Mouse (Mus musculus): ENCODE measurements around the gene Ess2.

The Ess2 gene

GRCm38 (mm10) chr16:17920586-17920985 is 9.4 kb upstream of the Ess2 start:
- no peak for DNase-seq

GRCm38 (mm10) chr16:17914307-17915249 is 3.4 kb upstream of the Ess2 start, which contains the start of gene Gsc2:
Gene Gsc2, minus strand, starts transcription at chr16:17915059.
- DNase-seq: no peak

- DNase-seq: no peak
Observed at GRCm38 (mm10) chr16:17898462-17898861, 12.7 kb downstream of the Ess2 start, which contains the start of the genes Dgcr2 and Tssk2. Gene Dgcr2, minus strand, starts transcription at chr16:17898562. Gene Tssk2, plus strand, starts transcription at chr16:17898637.

GRCm38 (mm10) chr16:17896091-17896490 is 15.1 kb downstream of the Ess2 start:
- DNase-seq: no peak

GRCm38 (mm10) chr16:17893923-17894322 is 17.2 kb downstream of the Ess2 start, which contains the start of gene Tssk1:
Gene Tssk1, plus strand, starts transcription at chr16:17894223.
- no peak for DNase-seq

- DNase-seq: peak; percentile 84
Observed at GRCm38 (mm10) chr16:17892606-17893005, 18.5 kb downstream of the Ess2 start.

GRCm38 (mm10) chr16:17891567-17891959 is 19.6 kb downstream of the Ess2 start, which contains the start of gene Gm20518:
Gene Gm20518, minus strand, starts transcription at chr16:17891671.
- DNase-seq: peak; percentile 99

GRCm38 (mm10) chr16:17890917-17891566 is 20.1 kb downstream of the Ess2 start:
- peak; percentile 87 for DNase-seq

GRCm38 (mm10) chr16:17890342-17890727 is 20.8 kb downstream of the Ess2 start:
- no peak for DNase-seq

GRCm38 (mm10) chr16:17889689-17890341 is 21.3 kb downstream of the Ess2 start:
- DNase-seq: no peak

- DNase-seq: no peak
Observed at GRCm38 (mm10) chr16:17884116-17884515, 27.0 kb downstream of the Ess2 start.

GRCm38 (mm10) chr16:17882196-17882595 is 29.0 kb downstream of the Ess2 start:
- DNase-seq: no peak

GRCm38 (mm10) chr16:17879571-17879970 is 31.6 kb downstream of the Ess2 start:
- no peak for DNase-seq

GRCm38 (mm10) chr16:17876096-17876495 is 35.1 kb downstream of the Ess2 start:
- no peak for DNase-seq

GRCm38 (mm10) chr16:17875174-17875573 is 36.0 kb downstream of the Ess2 start:
- no peak for DNase-seq

GRCm38 (mm10) chr16:17872995-17873394 is 38.2 kb downstream of the Ess2 start:
- DNase-seq: no peak

- DNase-seq: no peak
Observed at GRCm38 (mm10) chr16:17871248-17871647, 39.9 kb downstream of the Ess2 start.

GRCm38 (mm10) chr16:17865770-17866169 is 45.4 kb downstream of the Ess2 start:
- DNase-seq: peak; percentile 25

GRCm38 (mm10) chr16:17865293-17865692 is 45.9 kb downstream of the Ess2 start:
- no peak for DNase-seq

- DNase-seq: peak; percentile 29
Observed at GRCm38 (mm10) chr16:17858592-17858991, 52.6 kb downstream of the Ess2 start.

GRCm38 (mm10) chr16:17857157-17857556 is 54.0 kb downstream of the Ess2 start:
- DNase-seq: no peak

GRCm38 (mm10) chr16:17853263-17853662 is 57.9 kb downstream of the Ess2 start:
- no peak for DNase-seq

- no peak for DNase-seq
Observed at GRCm38 (mm10) chr16:17851860-17852259, 59.3 kb downstream of the Ess2 start.
